Mouse (Mus musculus) ovary, adult 18-20 months (tissue): Measurements from ENCODE around the gene Chd9.
A peak's percentile ranks its signal among the peaks of the same experiment; 100 is the strongest.

ENCODE experiments used
- DNase-seq: peaks from one replicate; pipeline ENCODE4 v3.0.0; 2022; ENCODE audit warnings: low spot score, mixed read lengths

Chd9 gene

GRCm38 (mm10) chr8:90976960-90977371 lies 148.8 kb downstream of the Chd9 start:
- no peak for DNase-seq

GRCm38 (mm10) chr8:90978720-90979119 lies 150.6 kb downstream of the Chd9 start:
- DNase-seq: no peak

- DNase-seq: no peak
Measured at GRCm38 (mm10) chr8:90979295-90979694, 151.1 kb downstream of the Chd9 start.

- DNase-seq: no peak
Measured at GRCm38 (mm10) chr8:90982087-90982486, 153.9 kb downstream of the Chd9 start.

GRCm38 (mm10) chr8:91019726-91020125 lies 191.6 kb downstream of the Chd9 start:
- no peak for DNase-seq

- no peak for DNase-seq
Measured at GRCm38 (mm10) chr8:91034417-91034816, 206.3 kb downstream of the Chd9 start.

GRCm38 (mm10) chr8:91036905-91037304 lies 208.8 kb downstream of the Chd9 start:
- no peak for DNase-seq

GRCm38 (mm10) chr8:91038637-91039036 lies 210.5 kb downstream of the Chd9 start:
- DNase-seq: no peak

GRCm38 (mm10) chr8:91046370-91046769 lies 218.2 kb downstream of the Chd9 start:
- DNase-seq: no peak

- peak; percentile 55 for DNase-seq
Measured at GRCm38 (mm10) chr8:91051037-91051436, 222.9 kb downstream of the Chd9 start.

- DNase-seq: no peak
Measured at GRCm38 (mm10) chr8:91054418-91054817, 226.3 kb downstream of the Chd9 start.

GRCm38 (mm10) chr8:91056848-91057247 lies 228.7 kb downstream of the Chd9 start:
- no peak for DNase-seq

- no peak for DNase-seq
Measured at GRCm38 (mm10) chr8:91059086-91059578, 231.0 kb downstream of the Chd9 start.

GRCm38 (mm10) chr8:91059884-91060510 lies 231.8 kb downstream of the Chd9 start:
- no peak for DNase-seq

GRCm38 (mm10) chr8:91060555-91061471 lies 232.7 kb downstream of the Chd9 start:
- no peak for DNase-seq

- no peak for DNase-seq
Measured at GRCm38 (mm10) chr8:91065179-91065578, 237.0 kb downstream of the Chd9 start.

GRCm38 (mm10) chr8:91069407-91069806 lies 241.3 kb downstream of the Chd9 start:
- no peak for DNase-seq

- DNase-seq: peak; percentile 92
Measured at GRCm38 (mm10) chr8:91069834-91070233, 241.7 kb downstream of the Chd9 start, which contains the start of gene Rbl2. Rbl2 (plus strand) TSS chr8:91070057.

GRCm38 (mm10) chr8:91070275-91070859 lies 242.2 kb downstream of the Chd9 start:
- peak; percentile 82 for DNase-seq

- no peak for DNase-seq
Measured at GRCm38 (mm10) chr8:91077077-91077867, 249.1 kb downstream of the Chd9 start.

GRCm38 (mm10) chr8:91079678-91080077 lies 251.5 kb downstream of the Chd9 start:
- no peak for DNase-seq

GRCm38 (mm10) chr8:91081911-91082310 lies 253.8 kb downstream of the Chd9 start:
- no peak for DNase-seq
